Mouse (Mus musculus) cerebellum, postnatal 4 days (tissue): Measurements from ENCODE around the gene Sh3rf3.
A peak's percentile ranks its signal among the peaks of the same experiment; 100 is the strongest.

ENCODE experiments used
- DNase-seq, 2 experiments: peaks; one replicate each; pipeline ENCODE4 v3.0.0; 2022; ENCODE audit warnings: low spot score in 2 of 2, mixed read lengths in 1 of 2

Sh3rf3 gene

GRCm38 (mm10) chr10:59166104-59166944 is 353.2 kb downstream of the Sh3rf3 start:
- peak in 1 of 2 experiments; percentile 43 for DNase-seq

GRCm38 (mm10) chr10:59171042-59171441 is 357.9 kb downstream of the Sh3rf3 start:
- DNase-seq = no peak

GRCm38 (mm10) chr10:59172539-59172938 is 359.4 kb downstream of the Sh3rf3 start:
- DNase-seq = no peak

- no peak for DNase-seq
Measured at GRCm38 (mm10) chr10:59179620-59180019, 366.5 kb downstream of the Sh3rf3 start.

- no peak for DNase-seq
Measured at GRCm38 (mm10) chr10:59182306-59182705, 369.1 kb downstream of the Sh3rf3 start.
